Mouse (Mus musculus) kidney, embryonic 14.5 days (tissue): ENCODE results near the gene Adamts2. TPM values are rescaled to one million over a fixed set of nuclear protein-coding genes. Genes with fewer than 3 reads are reported as not detected.
A peak's percentile ranks its signal among the peaks of the same experiment; 100 is the strongest.

ENCODE experiments used
- ATAC-seq: fragments of 200-750 bp; cut with Nextera tagmentation; 2 replicates; pipeline ENCODE4 v1.8.0; 2017; ENCODE audit warnings: moderate number of reproducible peaks, mild to moderate bottlenecking, moderate TSS enrichment, moderate library complexity; ENCODE audit not compliant: low FRiP score, low TSS enrichment
- H3K27ac ChIP-seq: fragments of 300-500 bp; sonication (generic); 2 replicates; pipeline ENCODE4 v1.5.1; 2014; ENCODE audit warnings: low read depth, mild to moderate bottlenecking, low read length, moderate library complexity, mixed read lengths
- H3K27me3 ChIP-seq: fragments of 300-500 bp; sonication (generic); 2 replicates; pipeline ENCODE4 v1.6.1; 2014; ENCODE audit warnings: mild to moderate bottlenecking, low read length; ENCODE audit not compliant: control insufficient read depth, insufficient read depth
- H3K36me3 ChIP-seq: fragments of 300-500 bp; sonication (generic); 2 replicates; pipeline ENCODE4 v1.6.1; 2014; ENCODE audit warnings: low read length, mixed read lengths; ENCODE audit not compliant: control insufficient read depth, insufficient read depth
- H3K4me1 ChIP-seq: fragments of 300-500 bp; sonication (generic); 2 replicates; pipeline ENCODE4 v1.6.1; 2014; ENCODE audit warnings: low read length, mixed read lengths; ENCODE audit not compliant: control insufficient read depth, insufficient read depth
- H3K4me2 ChIP-seq: fragments of 300-500 bp; sonication (generic); replicated peaks from 2 replicates; pipeline ENCODE4 v1.6.1; 2014; ENCODE audit warnings: low read depth, mild to moderate bottlenecking, low read length
- H3K4me3 ChIP-seq: fragments of 300-500 bp; sonication (generic); 2 replicates; pipeline ENCODE4 v1.5.1; 2014; ENCODE audit warnings: mild to moderate bottlenecking, low read length
- H3K9ac ChIP-seq: fragments of 300-500 bp; sonication (generic); 2 replicates; pipeline ENCODE4 v1.6.1; 2014; ENCODE audit warnings: low read depth, mild to moderate bottlenecking, low read length, moderate library complexity
- H3K9me3 ChIP-seq: fragments of 300-500 bp; sonication (generic); 2 replicates; pipeline ENCODE4 v1.6.1; 2016; ENCODE audit warnings: low read length; ENCODE audit not compliant: control insufficient read depth
- WGBS: fragments of 180-500 bp; shearing (Covaris S2); extraction: QIAGEN DNeasy Blood & Tissue Kit; methylation state at CpG from one replicate; pipeline ENCODE4 v1.1.7; 2014; 5-methylcytosine and 5-hydroxymethylcytosine counted together
- polyA plus RNA-seq: library from polyadenylated mRNA; unstranded; fragments of >200 nt; fragmentation: Nextera tagmentation; extraction: Ambion mirVana; gene quantifications from 2 replicates; pipeline ENCODE4 v1.2.1, GENCODE M21; 2014

The Adamts2 gene
- polyA plus RNA-seq, 1 experiment from 2014 or later, result 2.8 TPM

DNA sequence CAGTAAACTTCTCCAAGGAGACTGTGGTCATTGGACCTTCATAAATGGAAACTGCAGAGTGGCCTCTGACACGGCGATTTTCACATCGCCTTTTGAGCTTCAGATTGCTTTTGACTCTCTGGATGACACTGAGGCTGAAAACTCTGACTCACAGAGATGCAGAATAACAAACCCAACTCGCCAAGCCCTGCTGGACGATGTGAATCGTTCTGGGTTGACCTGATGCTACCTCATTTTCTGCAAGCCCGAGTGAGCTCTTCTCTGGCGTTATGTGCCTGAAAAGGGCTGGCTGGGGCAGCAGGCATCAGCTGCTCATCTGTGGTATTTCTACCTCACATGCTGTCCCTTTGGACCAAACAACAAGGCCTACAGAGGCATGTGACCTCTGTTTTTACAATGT, 98.6 kb downstream of the Adamts2 start:
- H3K9me3 ChIP-seq, result no peaks in the 10 kb centered on the region
- H3K4me1 ChIP-seq, result no peaks in the 10 kb centered on the region
- H3K27ac ChIP-seq, result no peak overlapping the region
- H3K4me3 ChIP-seq, result no peak overlapping the region
- no peak overlapping the region for H3K4me2 ChIP-seq
- no peaks in the 10 kb centered on the region for H3K27me3 ChIP-seq
- WGBS, result 93% methylated on average over 8 of the region's 8 CpGs
- H3K36me3 ChIP-seq, result no peaks in the 10 kb centered on the region
- ATAC-seq, result no peak
- no peak overlapping the region for H3K9ac ChIP-seq

DNA sequence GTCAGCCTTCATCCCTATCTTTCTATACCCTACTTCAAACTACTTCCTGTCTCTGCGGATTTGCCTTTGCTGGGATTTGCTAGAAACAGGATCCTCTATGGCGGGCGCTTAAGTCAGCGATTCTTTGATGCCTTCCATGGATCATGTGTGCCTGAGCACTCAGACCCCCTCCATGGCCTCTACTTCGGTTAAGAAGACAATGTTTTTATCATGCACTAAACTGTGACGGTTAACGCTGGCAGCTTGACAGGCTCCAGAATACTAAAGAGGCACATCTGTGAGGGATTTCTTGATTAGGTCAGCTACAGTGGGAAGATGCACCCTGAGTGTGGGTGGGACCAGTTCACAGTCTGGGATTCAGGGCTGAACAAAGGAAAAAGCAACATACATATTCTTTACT, 101.5 kb downstream of the Adamts2 start:
- H3K4me3 ChIP-seq, result no peak overlapping the region
- no peak for ATAC-seq
- no peaks in the 10 kb centered on the region for H3K27me3 ChIP-seq
- H3K9me3 ChIP-seq, result no peaks in the 10 kb centered on the region
- no peaks in the 10 kb centered on the region for H3K4me1 ChIP-seq
- H3K27ac ChIP-seq, result no peak overlapping the region
- H3K4me2 ChIP-seq, result no peak overlapping the region
- no peak overlapping the region for H3K9ac ChIP-seq
- 50% methylated on average over 7 of the region's 7 CpGs for WGBS
- H3K36me3 ChIP-seq, result no peaks in the 10 kb centered on the region

DNA sequence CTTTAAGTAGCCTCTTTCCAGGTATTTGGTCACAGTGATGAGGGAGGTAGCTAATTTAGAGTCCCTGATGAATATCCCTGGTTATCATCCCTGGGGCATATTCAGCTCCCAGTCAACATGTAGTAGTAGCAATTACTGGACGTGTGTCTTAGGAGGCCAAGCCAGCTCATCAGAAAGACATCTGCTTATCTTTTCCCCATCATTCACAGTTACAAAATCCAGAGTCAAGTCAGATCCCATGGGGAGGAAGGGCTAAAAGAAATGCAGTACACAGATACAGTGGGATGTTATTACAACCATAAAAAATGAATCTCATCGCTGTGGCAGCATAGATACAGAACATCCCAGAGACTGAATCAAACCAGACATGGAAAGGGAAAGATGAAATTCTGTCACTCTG, 102.6 kb downstream of the Adamts2 start:
- no peak overlapping the region for H3K9ac ChIP-seq
- no peak overlapping the region for H3K4me3 ChIP-seq
- WGBS, result 79% methylated on average over 2 of the region's 2 CpGs
- no peaks in the 10 kb centered on the region for H3K4me1 ChIP-seq
- no peak overlapping the region for H3K4me2 ChIP-seq
- no peaks in the 10 kb centered on the region for H3K36me3 ChIP-seq
- H3K27ac ChIP-seq, result no peak overlapping the region
- H3K9me3 ChIP-seq, result no peaks in the 10 kb centered on the region
- no peak for ATAC-seq
- no peaks in the 10 kb centered on the region for H3K27me3 ChIP-seq

DNA sequence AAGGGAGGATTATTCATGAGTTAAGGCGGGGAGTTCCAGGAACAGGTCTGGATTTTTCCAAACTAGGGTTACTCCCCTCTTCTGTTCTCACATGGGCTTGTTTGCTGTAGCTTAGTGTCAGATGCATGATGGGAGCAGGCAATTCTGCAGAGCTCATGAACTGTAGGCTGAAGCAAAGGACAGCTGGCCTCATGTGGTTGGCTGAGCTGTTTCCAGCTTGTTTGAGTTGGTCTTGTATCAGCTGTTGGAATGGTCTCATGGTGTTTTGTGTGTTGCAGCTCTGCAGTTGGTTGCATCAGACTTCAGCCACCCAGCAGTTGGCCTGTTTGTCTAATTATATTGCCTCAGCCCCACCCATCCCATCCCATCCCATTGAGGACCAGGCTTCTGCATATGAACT, 105.4 kb downstream of the Adamts2 start:
- ATAC-seq, result no peak
- Histone ChIP-seq H3K4me1 (no peaks in the 10 kb centered on the region), H3K9ac (no peak overlapping the region), H3K4me3 (no peak overlapping the region), H3K9me3 (no peaks in the 10 kb centered on the region), H3K36me3 (no peaks in the 10 kb centered on the region), H3K27ac (no peak overlapping the region), H3K27me3 (no peaks in the 10 kb centered on the region), H3K4me2 (no peak overlapping the region)
- WGBS, result 65% methylated on average over 1 of the region's 1 CpGs

DNA sequence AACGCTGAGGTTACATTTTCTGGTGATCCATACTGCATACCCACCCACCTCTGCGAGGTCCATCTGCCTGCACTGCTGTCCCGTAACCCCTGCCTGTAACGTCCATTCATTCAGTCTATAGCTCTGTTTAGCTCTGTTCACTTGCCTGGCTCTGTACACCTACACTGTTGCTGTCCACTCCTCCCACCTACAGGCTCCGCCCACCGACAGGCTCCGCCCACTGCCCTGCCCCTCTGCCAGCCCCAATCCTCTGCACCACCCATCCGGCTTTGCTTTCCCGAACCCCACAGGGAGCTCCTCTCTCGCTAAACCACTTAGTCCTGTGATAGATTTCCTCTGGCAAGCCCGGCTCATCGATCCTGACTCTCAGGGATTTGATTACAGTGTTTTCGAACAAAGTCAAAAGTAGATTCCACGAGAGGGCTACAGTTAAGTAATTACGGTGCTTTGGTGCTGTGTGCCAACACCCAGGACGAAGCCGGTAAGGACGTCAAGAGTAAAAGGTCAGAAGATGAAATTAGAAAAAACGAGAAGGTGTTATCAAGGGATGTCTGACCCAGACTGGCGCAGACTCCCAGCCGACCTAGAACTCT, 111.8 kb downstream of the Adamts2 start:
- Histone ChIP-seq H3K9me3 (no peaks in the 10 kb centered on the region), H3K36me3 (no peaks in the 10 kb centered on the region), H3K4me1 (peaks cover 3% of the 10 kb centered on the region; the same call in 1 of the 2 replicates), H3K4me2 (peak overlapping the region; percentile 21; the same call in 1 of the 2 replicates), H3K9ac (no peak overlapping the region), H3K27me3 (no peaks in the 10 kb centered on the region), H3K4me3 (no peak overlapping the region), H3K27ac (no peak overlapping the region)
- WGBS, result 32% methylated on average over 21 of the region's 21 CpGs
- peak; percentile 77 for ATAC-seq

DNA sequence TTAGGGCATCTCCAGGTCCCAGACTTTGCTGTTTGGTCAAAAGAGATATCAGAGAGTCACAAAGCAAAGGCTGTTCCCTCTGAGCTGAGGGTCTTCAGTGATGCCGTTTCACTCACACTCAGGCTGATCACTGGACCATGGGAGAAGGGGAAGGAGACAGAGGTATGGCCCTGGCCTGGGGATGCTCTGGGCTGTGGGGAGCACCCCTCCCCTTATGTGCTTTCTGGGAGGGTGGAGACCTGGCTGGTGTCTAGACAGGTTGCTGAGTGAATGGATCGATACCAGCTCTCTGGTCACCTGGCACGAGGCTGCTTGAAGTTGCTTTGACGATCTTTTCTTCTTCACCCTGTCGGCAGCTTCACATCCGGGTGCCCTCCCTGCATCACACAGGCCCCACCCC, 113.2 kb downstream of the Adamts2 start:
- no peak overlapping the region for H3K9ac ChIP-seq
- no peaks in the 10 kb centered on the region for H3K9me3 ChIP-seq
- H3K4me2 ChIP-seq, result no peak overlapping the region
- no peaks in the 10 kb centered on the region for H3K27me3 ChIP-seq
- WGBS, result 48% methylated on average over 6 of the region's 6 CpGs
- H3K4me3 ChIP-seq, result no peak overlapping the region
- no peak overlapping the region for H3K27ac ChIP-seq
- H3K36me3 ChIP-seq, result no peaks in the 10 kb centered on the region
- ATAC-seq, result no peak
- H3K4me1 ChIP-seq, result peaks cover 3% of the 10 kb centered on the region; the same call in 1 of the 2 replicates

DNA sequence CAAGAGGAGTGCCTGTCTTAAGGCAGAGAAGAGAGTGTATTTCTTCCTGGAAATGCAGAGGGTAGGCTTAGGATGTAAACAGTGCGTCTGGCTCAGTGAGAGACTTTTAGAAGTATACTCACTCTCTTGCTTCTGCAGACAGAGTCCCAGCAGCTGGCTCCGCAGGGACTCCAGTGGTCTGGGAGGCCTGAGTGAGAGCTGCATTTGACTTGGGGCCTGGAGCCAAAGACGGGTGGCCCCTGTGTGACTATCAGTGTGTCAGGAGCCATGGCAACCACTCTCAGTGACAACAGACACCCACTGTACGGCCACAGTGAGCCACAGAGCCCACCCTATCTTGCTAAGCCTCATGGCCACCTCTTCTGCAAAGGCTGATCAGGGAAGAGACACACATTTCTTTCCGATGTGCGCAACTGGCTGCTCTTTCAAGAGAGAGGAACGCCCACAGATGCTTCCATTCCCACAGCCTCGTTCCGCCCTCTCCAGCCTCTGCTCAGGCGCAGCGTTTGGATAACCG, 115.6 kb downstream of the Adamts2 start:
- H3K4me2 ChIP-seq, result no peak overlapping the region
- WGBS, result 73% methylated on average over 12 of the region's 12 CpGs
- H3K27me3 ChIP-seq, result no peaks in the 10 kb centered on the region
- H3K27ac ChIP-seq, result no peak overlapping the region
- no peaks in the 10 kb centered on the region for H3K9me3 ChIP-seq
- H3K9ac ChIP-seq, result no peak overlapping the region
- no peak for ATAC-seq
- H3K4me3 ChIP-seq, result no peak overlapping the region
- H3K4me1 ChIP-seq, result peaks cover 7% of the 10 kb centered on the region; the same call in 1 of the 2 replicates
- H3K36me3 ChIP-seq, result no peaks in the 10 kb centered on the region

DNA sequence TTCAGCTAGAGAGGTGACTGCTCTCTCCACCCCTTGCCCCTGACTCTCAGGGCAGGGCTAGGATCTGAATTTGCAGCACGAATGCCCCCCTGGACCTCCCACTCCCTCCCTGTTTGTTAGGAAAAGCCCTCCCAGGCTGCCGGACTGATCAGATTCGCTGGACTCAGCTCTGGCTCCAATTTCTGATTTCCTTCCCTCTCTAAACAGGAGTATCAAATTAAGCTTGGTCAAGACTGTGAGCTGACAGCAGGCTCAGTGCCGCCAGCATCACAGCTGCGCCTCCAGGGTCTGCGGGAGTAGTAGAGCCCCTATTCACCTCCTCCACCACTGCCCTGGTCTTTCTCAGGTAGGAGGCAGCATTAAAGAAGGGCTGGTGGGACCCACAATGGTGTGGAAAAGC, 117.0 kb downstream of the Adamts2 start:
- Histone ChIP-seq H3K9me3 (no peaks in the 10 kb centered on the region), H3K36me3 (no peaks in the 10 kb centered on the region), H3K27me3 (no peaks in the 10 kb centered on the region), H3K27ac (no peak overlapping the region), H3K9ac (no peak overlapping the region), H3K4me3 (no peak overlapping the region), H3K4me1 (peaks cover 4% of the 10 kb centered on the region; the same call in 1 of the 2 replicates), H3K4me2 (no peak overlapping the region)
- 17% methylated on average over 6 of the region's 6 CpGs for WGBS
- ATAC-seq, result peak; percentile 43

DNA sequence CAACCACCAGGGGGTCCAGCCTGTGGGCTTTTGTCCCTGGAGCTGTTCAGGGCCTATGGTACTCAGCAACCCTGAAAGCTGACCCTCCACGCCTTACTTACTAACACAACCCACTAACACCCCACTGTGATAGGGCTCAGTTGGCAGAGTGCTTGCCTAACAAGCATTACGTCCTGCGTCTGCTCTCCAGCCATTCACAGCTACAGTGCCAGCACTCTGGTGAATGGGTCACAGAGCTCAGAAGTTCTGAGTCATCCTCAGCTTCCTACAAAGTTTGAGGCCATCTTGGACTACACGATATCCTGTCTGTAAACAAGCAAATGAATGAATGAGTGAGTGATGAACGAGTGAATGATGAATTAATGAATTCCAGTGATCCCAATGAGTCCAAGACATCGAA, 118.5 kb downstream of the Adamts2 start:
- no peak overlapping the region for H3K27ac ChIP-seq
- H3K27me3 ChIP-seq, result no peaks in the 10 kb centered on the region
- no peak overlapping the region for H3K4me2 ChIP-seq
- no peaks in the 10 kb centered on the region for H3K9me3 ChIP-seq
- no peak for ATAC-seq
- peaks cover 4% of the 10 kb centered on the region; the same call in 1 of the 2 replicates for H3K4me1 ChIP-seq
- 81% methylated on average over 6 of the region's 6 CpGs for WGBS
- no peaks in the 10 kb centered on the region for H3K36me3 ChIP-seq
- H3K9ac ChIP-seq, result no peak overlapping the region
- no peak overlapping the region for H3K4me3 ChIP-seq
